Mouse (Mus musculus) ES-Bruce4 (cell line): ENCODE measurements at regions not wholly inside any gene's neighbourhood (a gene's known extent, or its start where the extent isn't known, plus 50 kb on each side); places are given as distances from the start of the nearest gene placed in this dataset.

Source experiments
- CTCF ChIP-seq: IDR thresholded peaks from one replicate; pipeline ENCODE4 v1.8.1; 2011; ENCODE audit warnings: low read depth, low read length
- EP300 ChIP-seq: IDR thresholded peaks from 2 replicates; pipeline ENCODE4 v1.6.1; 2011; ENCODE audit warnings: low read depth, low read length; ENCODE audit not compliant: insufficient read depth
- POLR2A ChIP-seq: IDR thresholded peaks from one replicate; pipeline ENCODE4 v1.8.1; 2011; ENCODE audit warnings: low read length; ENCODE audit not compliant: insufficient read depth

- TF ChIP-seq CTCF (no peak), POLR2A (no peak), EP300 (no peak)
Measured at GRCm38 (mm10) chr6:109159561-109159960, 331.1 kb downstream of the Edem1 start.
